Mouse (Mus musculus) kidney, adult 11 months (tissue): ENCODE measurements at regions not wholly inside any gene's neighbourhood (a gene's known extent, or its start where the extent isn't known, plus 50 kb on each side); places are given as distances from the start of the nearest gene placed in this dataset.

Experiments
- DNase-seq: peaks from one replicate; pipeline ENCODE4 v3.0.0; 2022

- DNase-seq: no peak
Measured at GRCm38 (mm10) chr12:27140335-27140702, 202.1 kb downstream of the Sox11 start.

DNA sequence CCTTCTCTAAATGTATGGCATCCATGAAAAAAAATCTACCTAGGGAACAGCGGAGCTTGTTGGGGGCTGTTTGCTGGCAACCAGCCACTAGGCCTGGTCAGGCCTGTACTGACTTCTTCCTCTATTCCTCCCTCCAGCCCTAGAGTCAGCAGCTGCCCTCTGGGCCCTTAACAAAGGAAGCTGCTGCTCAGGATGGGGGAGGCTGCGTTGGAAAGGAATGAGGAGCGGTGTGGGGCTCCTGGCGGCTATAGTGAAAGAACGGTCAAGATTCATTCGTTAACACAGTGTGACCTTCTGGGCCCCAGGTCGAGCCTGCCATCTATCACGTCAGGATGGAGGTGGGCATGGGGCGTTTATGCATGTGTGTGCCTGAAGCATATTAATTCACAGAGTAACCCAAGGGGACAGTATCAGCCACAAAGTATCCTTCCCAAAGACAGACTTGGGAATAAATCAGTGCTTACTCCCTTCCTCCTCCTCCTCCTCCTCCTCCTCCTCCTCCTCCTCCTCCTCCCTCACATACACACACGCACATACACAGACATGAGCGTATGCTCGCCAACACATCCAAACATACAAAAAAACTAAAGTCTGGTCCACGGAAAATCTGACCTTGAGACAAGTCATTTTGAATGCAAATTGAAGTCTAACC, 202.6 kb downstream of the Sox11 start:
- no peak for DNase-seq

DNA sequence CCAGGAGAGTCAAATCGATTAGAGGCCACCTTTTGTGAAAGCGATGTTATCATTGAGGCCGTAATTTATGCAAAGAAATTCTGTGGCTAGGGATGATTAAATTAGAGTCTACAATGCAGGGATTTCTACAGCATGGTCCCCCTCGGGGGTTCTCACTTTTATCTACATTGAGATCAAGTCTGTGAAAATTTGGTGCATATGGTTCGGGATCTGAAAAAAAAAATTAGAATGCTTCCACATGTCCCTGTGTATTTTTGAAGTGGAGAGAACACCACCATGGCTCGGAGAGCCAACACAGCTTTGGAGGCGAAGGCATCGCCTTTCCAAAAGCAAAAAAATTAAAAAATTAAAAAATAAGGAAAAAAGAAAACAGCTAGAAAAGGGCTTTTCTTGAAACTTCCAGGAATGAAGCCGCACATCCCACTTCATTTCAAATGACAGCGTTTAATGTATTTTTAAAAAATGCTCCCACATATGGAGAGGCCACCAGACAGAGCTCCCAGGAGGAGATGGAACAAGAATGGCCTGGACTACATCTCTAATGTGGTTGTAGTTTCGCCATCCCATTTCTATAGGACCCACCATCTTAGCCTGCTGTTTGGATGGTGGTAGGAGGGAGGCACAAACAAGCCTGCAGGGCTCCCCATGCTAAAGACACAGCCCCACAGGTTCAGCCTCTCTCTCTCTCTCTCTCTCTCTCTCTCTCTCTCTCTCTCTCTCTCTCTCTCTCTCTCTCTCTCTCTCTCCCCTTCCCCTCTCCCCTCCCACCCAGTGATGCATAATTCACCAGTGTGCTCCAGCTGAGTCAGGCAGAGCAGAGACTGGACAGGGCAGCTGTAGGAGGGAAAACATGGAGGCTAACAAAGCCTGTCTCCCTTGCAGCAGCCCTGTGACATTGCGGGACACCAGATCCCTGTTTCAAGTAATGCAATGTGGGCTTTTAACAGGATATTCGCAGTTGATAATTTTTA, 203.4 kb downstream of the Sox11 start:
- DNase-seq: no peak

GRCm38 (mm10) chr12:27135997-27136559, 206.3 kb downstream of the Sox11 start:
- no peak for DNase-seq

- no peak for DNase-seq
Measured at GRCm38 (mm10) chr12:27130544-27130943, 211.8 kb downstream of the Sox11 start.

- no peak for DNase-seq
Measured at GRCm38 (mm10) chr12:27127054-27127605, 215.2 kb downstream of the Sox11 start.

DNA sequence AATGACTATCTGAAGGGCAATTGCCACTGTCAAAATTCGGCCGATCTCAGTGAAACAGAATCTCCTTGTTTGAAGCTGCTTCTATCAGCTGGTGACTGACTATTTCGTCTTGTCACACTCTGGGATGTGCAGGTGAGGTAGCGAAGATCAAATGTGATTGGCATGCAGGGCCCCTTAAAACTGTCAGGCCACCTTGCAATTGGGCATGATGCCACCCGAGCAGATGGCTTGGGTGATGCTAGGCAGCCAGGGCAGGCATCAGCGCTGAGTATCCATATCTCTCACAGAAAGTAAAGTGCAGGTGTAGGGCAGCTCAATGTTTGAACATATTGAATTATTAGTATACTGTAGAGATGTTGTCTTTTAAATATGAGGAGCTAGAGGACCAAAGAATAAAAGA, 223.8 kb downstream of the Sox11 start:
- DNase-seq: no peak

- no peak for DNase-seq
Measured at GRCm38 (mm10) chr12:27115392-27115791, 227.0 kb downstream of the Sox11 start.

GRCm38 (mm10) chr12:27104925-27105571, 237.3 kb downstream of the Sox11 start:
- peak; percentile 9 for DNase-seq

GRCm38 (mm10) chr12:27102996-27103395, 239.4 kb downstream of the Sox11 start:
- no peak for DNase-seq

DNA sequence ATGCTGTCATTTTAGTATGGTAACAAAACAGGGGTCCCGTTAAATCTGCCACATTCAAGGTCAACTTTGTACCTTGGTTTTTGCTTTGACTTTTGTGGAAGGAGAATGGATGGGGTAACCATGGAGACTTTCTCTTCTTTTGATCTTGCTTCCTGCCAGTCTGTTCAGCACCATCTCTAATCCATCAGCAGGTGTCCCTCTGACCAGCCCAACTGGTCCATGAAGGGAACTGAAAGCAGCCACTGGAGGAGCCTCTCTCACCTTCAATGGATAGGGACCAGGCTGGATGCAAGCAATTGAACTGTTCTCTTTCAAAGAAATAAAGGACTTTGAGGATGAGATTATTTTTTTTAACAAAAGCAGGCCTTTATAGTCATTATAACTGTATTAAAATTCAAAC, 253.2 kb downstream of the Sox11 start:
- DNase-seq: no peak

DNA sequence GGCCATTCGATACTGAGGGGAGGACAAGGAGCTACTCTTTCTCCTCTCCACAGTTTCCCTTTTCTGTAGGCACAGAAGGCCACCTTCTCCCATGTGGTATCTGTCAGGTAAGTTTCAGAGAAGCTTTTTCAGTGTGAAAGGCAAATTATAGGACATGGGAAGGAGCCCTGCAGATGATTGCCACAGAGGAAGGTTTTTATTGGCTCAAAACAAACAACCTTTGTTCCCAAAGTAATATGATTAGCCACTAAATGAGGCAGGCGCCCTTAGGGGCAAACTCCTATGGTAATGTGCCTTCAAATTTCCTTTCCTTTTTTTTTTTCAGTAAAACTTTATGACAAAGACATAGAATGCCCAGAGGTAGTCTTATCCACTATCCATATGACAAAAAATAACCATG, 256.5 kb downstream of the Sox11 start:
- DNase-seq: no peak

- no peak for DNase-seq
Measured at GRCm38 (mm10) chr12:27083645-27084550, 258.5 kb downstream of the Sox11 start.

- DNase-seq: no peak
Measured at GRCm38 (mm10) chr12:27083089-27083488, 259.3 kb downstream of the Sox11 start.

DNA sequence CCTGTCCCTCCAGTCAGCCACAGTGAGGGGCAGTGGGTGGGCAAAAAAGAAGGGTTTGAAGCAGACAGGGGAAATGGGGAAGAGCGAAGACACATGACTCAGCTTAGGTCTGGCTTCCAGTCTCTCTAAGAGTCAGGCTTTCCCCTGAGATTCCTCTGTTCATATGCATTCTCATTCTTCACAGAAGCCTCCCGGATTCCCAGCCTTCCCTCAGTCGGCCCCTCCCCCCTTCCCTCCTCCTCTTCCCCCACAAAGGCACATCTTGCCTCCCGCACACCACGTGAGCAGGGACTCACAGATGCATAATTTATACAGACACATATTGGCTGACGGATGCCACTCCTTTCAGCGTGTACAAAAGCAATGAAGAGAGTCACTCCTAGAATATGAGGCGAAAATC, 259.8 kb downstream of the Sox11 start:
- DNase-seq: no peak

DNA sequence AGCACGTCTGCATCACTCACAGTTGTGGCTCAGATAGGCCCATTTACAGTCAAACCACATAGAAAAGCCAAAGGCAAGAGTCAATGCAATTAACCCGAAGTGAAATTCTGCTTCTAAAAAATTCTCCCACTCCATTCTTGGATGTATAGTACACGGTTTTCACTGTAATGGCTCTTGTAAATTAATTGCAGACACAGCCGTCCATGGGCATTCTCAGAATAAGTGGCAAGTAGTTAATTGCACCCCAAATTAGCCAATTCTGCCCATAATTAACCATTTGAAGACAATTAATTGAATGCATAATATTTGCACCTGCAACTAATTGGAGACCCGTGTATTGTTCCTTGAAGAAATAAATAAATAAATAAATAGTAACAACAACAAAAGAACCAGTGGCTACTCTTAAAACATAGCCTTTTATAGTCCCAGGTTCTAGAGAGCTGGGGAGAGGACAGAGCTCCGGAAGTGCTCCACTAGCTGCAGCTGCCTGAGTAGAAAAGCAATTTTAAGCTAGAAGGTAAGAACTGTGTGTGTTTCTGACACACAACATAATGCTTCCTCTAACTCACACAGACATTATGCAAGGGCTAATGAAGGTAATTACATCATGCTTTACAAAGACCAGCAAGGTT, 266.2 kb downstream of the Sox11 start:
- DNase-seq: no peak

DNA sequence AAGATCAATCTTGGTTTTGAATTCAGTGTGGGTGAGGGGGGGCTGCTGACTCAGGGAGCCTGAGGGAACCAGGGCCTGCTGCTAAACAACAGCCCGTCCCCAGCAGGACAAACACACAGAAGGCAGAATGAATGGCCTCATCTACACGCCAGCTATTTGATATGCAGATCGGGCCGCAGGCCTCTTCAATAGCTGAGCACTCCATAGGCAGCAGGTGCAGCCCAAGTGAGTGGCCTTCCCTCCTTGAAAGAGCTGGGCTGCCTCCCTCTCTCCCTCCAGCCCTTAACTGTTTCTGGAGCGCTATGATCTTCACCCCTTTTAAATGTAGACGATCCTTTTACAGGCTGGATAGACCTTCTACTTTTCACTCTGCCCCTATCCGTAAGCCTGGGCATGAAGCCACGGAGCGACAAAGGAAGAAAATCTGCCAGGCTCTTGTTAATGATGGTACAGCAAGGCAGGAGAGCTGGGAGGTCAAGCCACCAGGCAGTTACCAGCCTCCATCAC, 277.3 kb downstream of the Sox11 start:
- DNase-seq: no peak

DNA sequence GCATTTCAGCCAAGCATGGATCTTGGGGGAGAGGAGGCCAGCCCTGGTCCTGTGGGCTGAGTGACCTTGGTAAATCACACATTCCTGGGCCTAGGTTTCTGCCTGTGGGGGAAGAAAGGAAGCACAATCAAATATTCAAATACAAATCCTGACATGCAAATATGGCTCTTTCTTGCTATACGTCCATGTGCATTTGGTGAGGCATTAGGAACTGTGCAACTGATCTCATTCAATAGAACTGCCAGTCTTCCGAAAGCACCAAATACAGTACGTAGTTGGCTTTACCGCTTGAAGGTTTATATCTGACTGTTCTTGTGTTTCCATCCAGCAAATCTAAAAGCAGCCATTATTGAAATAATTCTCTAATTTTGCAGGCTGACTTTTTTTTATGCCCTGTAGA, 278.9 kb downstream of the Sox11 start:
- no peak for DNase-seq

DNA sequence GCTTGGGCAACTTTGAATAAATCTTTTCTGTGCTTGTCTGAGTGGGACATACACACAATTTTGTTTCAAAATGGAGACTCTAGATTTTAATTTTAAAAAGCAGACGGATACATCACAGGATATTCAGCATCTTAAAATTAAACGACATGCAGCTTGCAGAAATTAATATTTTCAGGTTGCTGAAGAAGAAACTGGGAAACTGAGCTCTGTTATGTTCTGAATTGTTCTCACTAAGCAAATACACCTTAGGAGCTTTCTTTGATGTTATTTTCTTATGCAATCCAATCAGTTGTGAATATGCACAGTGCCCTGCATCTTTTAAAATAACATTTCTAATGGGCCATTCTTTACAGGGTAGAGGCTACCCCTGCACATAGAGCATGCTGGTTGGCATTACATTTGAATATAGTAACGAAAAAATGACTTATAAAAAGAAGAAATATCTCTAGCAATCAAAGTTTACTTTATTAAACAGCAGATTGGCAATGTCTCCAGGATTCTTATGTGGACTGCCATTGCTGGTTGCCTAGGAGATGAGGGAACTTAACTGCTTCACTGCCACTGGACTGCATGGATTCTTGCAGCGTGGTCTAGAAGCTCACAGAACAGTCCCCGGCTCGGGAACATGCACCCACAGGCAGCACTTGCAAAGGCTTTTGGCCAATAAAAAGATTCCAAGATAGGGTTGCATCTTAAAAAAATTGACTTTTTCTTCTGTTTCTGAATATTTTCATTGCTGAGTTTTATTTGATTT, 279.7 kb downstream of the Sox11 start:
- DNase-seq: no peak

GRCm38 (mm10) chr12:27062061-27062461, 280.3 kb downstream of the Sox11 start:
- no peak for DNase-seq
